Mouse (Mus musculus): ENCODE data around the gene Srsf7.

- TF ChIP-seq EP300 (IDR thresholded peaks at IDR 0.05; ENCODE audit: low read depth) (no peak), CTCF (IDR thresholded peaks at IDR 0.05; ENCODE audit: low read depth) (no peak)
These were observed 33.4 kb downstream of the Srsf7 start for GRCm38 (mm10) chr17:80173708-80174107.

Measured in heart, postnatal 0 days (tissue).